Mouse (Mus musculus): ENCODE results near the gene Arl15.

DNA sequence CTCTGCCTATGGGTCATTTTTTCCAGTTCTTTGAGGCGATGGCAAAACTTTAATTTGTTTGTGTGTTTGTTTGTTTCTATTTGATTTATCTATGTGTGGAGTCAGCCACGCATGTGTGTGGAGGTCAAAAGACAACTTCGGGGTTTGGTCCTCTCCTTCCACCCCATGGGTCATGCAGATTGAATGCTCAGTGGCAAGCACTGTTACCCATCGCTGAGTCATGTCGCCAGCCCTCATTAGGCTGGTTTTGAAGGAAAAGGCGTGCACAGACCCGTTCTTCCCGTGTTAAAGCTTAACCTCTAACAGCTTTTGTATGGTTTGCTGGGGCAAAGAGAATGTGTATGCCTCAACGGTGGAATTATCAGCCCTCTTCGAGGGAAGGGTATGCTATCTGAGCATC lies 315.1 kb downstream of the Arl15 start:
- no peak for TF ChIP-seq FLI1 (IDR thresholded peaks at IDR 0.05; ENCODE audit: low read length)
- no peak for TF ChIP-seq GATA1 (IDR thresholded peaks at IDR 0.05; ENCODE audit: borderline replicate concordance, low read length)
